Mouse (Mus musculus): ENCODE data around the gene Gja4. TPM values are rescaled to one million over a fixed set of nuclear protein-coding genes. Genes with fewer than 3 reads are reported as not detected.
A peak's percentile ranks its signal among the peaks of the same experiment; 100 is the strongest.

The Gja4 gene
- polyA plus RNA-seq, 1 experiment: 9.9 TPM

DNA sequence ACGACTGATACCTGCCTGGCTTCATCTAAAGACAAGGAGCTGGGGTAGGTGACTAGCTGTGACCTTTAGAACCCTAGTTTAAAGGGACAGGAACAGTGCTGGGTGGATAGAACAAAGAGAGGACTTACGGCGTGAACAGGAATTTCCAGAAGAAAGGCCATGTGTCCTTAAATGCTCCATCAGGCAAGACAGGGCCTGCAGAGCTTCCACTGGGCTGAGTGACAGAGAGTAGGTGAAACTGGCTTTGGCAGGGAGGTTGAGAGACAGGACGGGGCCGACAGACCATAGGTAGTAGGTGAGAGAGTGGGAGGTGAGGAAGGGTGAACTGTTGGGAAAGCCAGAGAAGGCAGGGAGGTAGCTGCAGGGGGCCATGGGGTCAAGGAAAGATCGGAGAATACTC lies 27.5 kb upstream of the Gja4 start:
- TF ChIP-seq CTCF (IDR thresholded peaks at IDR 0.05; ENCODE audit: extremely low read depth, insufficient read depth, low read length): no peak
- TF ChIP-seq POLR2A (IDR thresholded peaks at IDR 0.05; ENCODE audit: extremely low read depth, insufficient read depth, low read length): no peak
- Histone ChIP-seq H3K27ac (ENCODE audit: insufficient read depth, low read length) (no peak overlapping the region), H3K4me1 (ENCODE audit: control insufficient read depth, insufficient read depth, low read length) (no peaks in the 10 kb centered on the region), H3K4me3 (ENCODE audit: insufficient read depth, low read length) (no peak overlapping the region)

DNA sequence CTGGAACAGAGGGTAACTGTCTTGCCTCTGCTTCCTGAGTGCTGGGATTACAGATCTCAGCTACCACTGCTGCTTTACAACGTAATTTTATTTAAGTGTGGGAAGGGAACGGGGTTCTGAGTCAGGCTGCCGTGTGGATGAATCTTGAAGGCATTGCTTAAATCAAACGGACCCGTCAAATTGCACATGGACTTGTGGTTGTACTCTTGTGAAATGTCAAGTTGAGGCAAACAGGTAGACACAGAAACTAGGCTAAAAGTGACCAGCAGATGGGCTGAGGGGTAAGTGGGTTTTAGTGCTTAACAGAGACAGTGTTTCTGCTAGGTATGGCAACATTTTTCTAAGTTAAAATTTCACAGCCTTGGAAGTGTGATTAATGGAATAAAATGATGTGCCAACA lies 23.8 kb upstream of the Gja4 start:
- Histone ChIP-seq H3K27ac (ENCODE audit: insufficient read depth, low read length) (no peak overlapping the region), H3K4me3 (ENCODE audit: insufficient read depth, low read length) (no peak overlapping the region), H3K4me1 (ENCODE audit: control insufficient read depth, insufficient read depth, low read length) (no peaks in the 10 kb centered on the region)
- TF ChIP-seq CTCF (IDR thresholded peaks at IDR 0.05; ENCODE audit: extremely low read depth, insufficient read depth, low read length) (no peak), POLR2A (IDR thresholded peaks at IDR 0.05; ENCODE audit: extremely low read depth, insufficient read depth, low read length) (no peak)

DNA sequence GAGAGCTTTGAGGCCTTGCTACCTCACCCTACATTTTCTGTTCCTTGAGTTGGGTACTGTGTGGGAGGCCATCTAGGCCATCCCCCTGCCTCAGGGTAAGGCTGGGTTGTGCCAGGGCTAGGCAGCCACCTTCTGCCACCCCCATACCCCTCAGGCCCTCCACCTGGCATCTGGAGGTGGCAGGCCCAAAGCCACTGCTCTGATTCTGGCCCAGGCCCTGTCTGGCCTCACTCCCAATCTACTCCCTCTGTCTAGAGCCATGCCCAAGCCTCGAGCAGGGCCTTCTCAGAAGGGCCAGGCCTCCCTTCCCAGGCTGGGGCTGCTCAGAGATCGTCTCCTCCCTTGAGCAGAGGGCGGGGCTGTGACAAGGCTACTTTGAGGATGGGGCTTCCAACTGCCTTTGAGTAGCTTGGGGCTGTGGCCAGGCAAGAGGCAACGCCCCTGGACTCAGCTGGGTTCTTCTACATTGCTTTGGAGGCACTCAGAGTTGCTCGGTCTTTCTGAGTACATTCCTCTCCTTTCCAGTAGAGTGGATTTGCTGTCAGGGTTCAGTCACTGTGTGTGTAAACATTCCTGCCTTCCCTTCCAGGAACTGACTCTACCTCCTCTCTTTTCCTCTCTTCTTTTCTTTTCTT lies 21.1 kb upstream of the Gja4 start:
- no peak overlapping the region for H3K4me3 ChIP-seq (ENCODE audit: insufficient read depth, low read length)
- H3K4me1 ChIP-seq (ENCODE audit: control insufficient read depth, insufficient read depth, low read length): no peaks in the 10 kb centered on the region
- H3K27ac ChIP-seq (ENCODE audit: insufficient read depth, low read length): no peak overlapping the region
- no peak for TF ChIP-seq CTCF (IDR thresholded peaks at IDR 0.05; ENCODE audit: extremely low read depth, insufficient read depth, low read length)
- TF ChIP-seq POLR2A (IDR thresholded peaks at IDR 0.05; ENCODE audit: extremely low read depth, insufficient read depth, low read length): no peak

DNA sequence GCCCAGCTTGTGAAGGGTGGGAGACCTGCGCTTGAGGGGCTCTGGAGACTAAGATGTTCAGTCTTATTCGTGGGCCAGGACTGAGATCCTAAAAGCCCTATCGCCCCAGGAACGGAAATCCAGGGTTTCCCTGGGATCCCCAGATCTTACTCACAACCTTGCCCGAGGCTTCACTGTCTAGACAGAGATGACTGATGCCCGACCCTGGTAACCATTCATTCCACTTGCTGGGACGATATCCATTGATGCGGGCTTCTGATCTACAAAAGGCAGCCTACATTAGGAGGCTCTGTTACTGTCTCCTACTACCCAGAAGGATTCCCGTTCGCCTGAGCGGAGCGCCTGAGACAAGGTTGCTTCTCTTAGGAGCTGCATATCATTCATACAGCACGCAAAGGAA lies 17.3 kb upstream of the Gja4 start:
- H3K4me3 ChIP-seq (ENCODE audit: insufficient read depth, low read length): no peak overlapping the region

DNA sequence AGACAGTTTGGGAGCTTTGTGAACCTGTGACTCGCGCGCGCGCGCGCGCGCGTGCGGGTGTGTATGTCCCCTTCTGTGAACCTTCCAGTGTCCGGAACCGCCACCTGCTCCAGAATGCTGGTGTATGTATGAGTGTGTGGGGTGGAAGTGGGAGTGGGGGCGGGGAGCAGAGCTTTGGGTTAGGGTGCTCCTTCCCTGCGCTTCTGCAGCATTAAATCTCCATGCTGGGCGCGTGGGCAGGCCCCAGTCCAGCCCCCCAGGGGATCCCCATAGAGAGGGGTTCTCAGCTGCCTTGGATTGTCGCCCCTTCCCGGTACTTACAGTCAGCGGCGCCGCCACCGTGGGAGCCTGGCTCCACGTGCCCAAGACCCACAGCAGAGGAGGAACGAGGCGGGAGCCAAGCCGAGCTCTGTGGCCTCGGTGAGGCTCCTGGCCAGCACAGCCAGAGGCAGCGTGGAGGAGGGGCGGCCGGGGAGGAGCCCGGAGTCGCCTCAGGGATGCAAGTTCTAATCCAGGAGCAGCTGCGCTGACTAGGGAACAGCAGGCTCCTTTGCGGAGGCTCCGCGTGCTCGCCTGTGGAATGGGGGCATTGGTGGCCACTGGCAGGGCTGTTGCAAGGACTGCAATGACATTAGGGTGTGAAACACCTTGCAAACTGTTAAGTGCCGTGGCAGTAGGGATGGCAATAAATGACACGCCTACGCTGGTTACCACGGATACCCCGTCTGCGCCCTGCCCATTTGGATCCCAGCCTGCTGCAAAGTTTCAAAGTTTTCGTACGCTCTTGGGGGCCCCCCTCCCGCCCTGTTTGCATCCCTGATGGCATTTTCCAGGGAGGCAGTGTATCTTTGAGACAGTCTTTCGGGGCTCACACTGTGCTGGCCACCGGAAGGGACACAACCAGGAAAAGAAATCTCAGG lies 16.6 kb upstream of the Gja4 start, which contains the start of gene Gjb3:
Gjb3 (minus strand) TSS at position 664 of the 920 bp plus-strand sequence.
- no peak within 1 kb of the TSS for H3K27ac ChIP-seq (ENCODE audit: insufficient read depth, low read length)
- H3K4me1 ChIP-seq (ENCODE audit: control insufficient read depth, insufficient read depth, low read length): no peaks in the 10 kb centered on the region
- peak within 1 kb of the TSS; percentile 12; the same call in 1 of the 2 replicates for H3K4me3 ChIP-seq (ENCODE audit: insufficient read depth, low read length)
- TF ChIP-seq POLR2A (IDR thresholded peaks at IDR 0.05; ENCODE audit: extremely low read depth, insufficient read depth, low read length) (no peak), CTCF (IDR thresholded peaks at IDR 0.05; ENCODE audit: extremely low read depth, insufficient read depth, low read length) (no peak)

More for the DNA sequence above, 17.3 kb upstream of the Gja4 start:
- no peak overlapping the region for H3K27ac ChIP-seq (ENCODE audit: insufficient read depth, low read length)
- H3K4me1 ChIP-seq (ENCODE audit: control insufficient read depth, insufficient read depth, low read length): no peaks in the 10 kb centered on the region
- TF ChIP-seq POLR2A (IDR thresholded peaks at IDR 0.05; ENCODE audit: extremely low read depth, insufficient read depth, low read length) (no peak), CTCF (IDR thresholded peaks at IDR 0.05; ENCODE audit: extremely low read depth, insufficient read depth, low read length) (no peak)

DNA sequence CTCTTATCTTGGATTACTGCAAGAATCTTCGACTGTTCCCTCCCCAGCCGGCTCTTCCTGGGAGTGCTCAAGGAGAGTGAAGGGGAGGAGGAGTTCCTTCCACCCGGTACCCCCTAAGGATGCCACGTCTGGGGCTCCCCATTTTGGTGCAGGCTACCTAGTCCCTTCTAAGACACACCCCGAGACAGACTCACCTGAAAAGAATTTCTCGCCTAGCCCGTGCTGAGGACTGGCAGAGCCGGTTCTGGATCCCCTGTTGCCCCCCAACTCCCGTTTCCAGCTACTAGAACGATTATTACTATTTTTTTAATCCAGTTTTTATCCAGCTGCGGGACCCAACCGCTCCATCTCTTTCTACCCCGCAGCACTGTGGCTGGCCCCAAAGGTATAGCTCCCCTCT lies 15.9 kb upstream of the Gja4 start:
- no peak overlapping the region for H3K27ac ChIP-seq (ENCODE audit: insufficient read depth, low read length)
- TF ChIP-seq CTCF (IDR thresholded peaks at IDR 0.05; ENCODE audit: extremely low read depth, insufficient read depth, low read length): no peak
- no peak for TF ChIP-seq POLR2A (IDR thresholded peaks at IDR 0.05; ENCODE audit: extremely low read depth, insufficient read depth, low read length)
- H3K4me3 ChIP-seq (ENCODE audit: insufficient read depth, low read length): no peak overlapping the region
- no peaks in the 10 kb centered on the region for H3K4me1 ChIP-seq (ENCODE audit: control insufficient read depth, insufficient read depth, low read length)

DNA sequence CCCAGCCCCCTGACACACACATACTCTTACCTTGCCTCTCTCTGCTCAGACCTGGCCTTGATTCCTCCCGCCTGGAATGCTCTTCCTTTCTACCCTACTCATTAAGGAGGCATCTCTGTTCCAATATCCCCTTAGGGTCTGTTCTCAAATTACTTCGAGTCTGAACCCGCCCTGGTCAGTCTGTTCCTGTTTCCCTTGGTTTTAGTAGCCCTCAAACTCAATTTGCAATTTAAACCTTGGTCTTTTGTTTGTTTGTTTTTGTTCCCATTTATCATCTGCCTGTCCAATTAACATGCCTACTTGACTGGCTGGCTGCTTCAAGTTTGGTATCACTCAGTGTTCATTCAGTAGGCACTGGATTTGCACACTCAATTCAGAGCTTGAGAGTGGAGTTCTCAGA lies 15.2 kb upstream of the Gja4 start:
- Histone ChIP-seq H3K4me3 (ENCODE audit: insufficient read depth, low read length) (no peak overlapping the region), H3K4me1 (ENCODE audit: control insufficient read depth, insufficient read depth, low read length) (no peaks in the 10 kb centered on the region), H3K27ac (ENCODE audit: insufficient read depth, low read length) (no peak overlapping the region)
- TF ChIP-seq POLR2A (IDR thresholded peaks at IDR 0.05; ENCODE audit: extremely low read depth, insufficient read depth, low read length): no peak
- TF ChIP-seq CTCF (IDR thresholded peaks at IDR 0.05; ENCODE audit: extremely low read depth, insufficient read depth, low read length): no peak

DNA sequence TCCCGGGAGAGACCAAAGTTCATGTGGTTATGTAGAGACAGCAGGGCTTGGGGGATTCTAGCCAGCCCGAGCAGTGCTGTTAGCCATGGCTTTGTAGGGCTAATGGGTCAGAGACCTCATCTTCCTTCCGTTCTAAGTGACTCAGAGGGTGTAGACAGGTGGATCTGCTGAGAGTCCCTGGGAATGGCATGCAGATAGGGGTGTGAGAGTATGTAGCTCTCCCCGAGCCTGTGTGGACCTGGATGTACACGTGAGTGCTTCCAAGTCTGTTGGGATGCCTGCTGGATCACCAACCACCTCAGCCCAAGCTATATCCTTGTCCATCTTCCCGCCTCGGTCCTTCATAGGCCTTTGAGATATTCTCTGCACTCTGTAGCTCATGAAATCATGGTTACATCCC lies 14.5 kb upstream of the Gja4 start:
- Histone ChIP-seq H3K4me1 (ENCODE audit: control insufficient read depth, insufficient read depth, low read length) (no peaks in the 10 kb centered on the region), H3K27ac (ENCODE audit: insufficient read depth, low read length) (no peak overlapping the region), H3K4me3 (ENCODE audit: insufficient read depth, low read length) (no peak overlapping the region)
- no peak for TF ChIP-seq CTCF (IDR thresholded peaks at IDR 0.05; ENCODE audit: extremely low read depth, insufficient read depth, low read length)
- no peak for TF ChIP-seq POLR2A (IDR thresholded peaks at IDR 0.05; ENCODE audit: extremely low read depth, insufficient read depth, low read length)

DNA sequence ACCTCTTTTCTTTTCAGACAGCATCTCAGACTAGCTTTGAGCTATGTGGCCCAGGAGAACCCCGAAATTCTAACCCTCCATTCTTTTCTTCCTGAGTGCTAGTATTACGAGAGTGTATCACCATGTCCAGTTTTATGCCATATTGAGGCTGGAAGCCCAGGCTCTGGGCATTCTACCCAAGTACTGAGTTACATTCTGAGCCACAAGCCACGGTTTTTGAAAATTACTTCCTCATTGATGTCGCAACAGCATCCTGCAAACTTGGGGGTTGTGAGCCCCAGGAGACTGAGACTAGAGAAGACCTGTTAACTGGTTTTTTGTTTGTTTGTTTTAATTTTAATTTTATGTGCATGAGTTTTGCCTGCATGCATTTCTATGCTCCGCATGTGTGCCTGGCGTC lies 13.9 kb upstream of the Gja4 start:
- H3K4me1 ChIP-seq (ENCODE audit: control insufficient read depth, insufficient read depth, low read length): no peaks in the 10 kb centered on the region
- H3K4me3 ChIP-seq (ENCODE audit: insufficient read depth, low read length): no peak overlapping the region
- H3K27ac ChIP-seq (ENCODE audit: insufficient read depth, low read length): no peak overlapping the region
- TF ChIP-seq POLR2A (IDR thresholded peaks at IDR 0.05; ENCODE audit: extremely low read depth, insufficient read depth, low read length) (no peak), CTCF (IDR thresholded peaks at IDR 0.05; ENCODE audit: extremely low read depth, insufficient read depth, low read length) (no peak)

DNA sequence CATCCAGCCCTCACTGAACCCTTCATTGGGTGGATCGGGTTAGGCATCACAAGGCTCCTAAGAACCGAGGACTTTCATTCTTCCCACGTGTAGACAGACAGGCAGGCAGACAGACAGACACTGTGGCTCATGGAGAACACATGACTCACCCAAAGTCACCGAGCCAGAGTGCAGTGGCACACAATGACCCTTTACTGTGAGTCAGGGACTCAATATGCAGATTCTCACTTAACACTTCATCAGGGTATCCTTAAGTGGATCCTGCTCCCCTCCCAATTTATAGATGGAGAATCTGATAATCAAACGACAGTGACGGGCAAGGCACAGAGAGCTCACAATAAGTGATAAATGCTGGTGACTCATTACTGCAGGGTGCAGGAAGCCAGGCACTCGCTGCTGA lies 13.4 kb upstream of the Gja4 start:
- Histone ChIP-seq H3K4me1 (ENCODE audit: control insufficient read depth, insufficient read depth, low read length) (no peaks in the 10 kb centered on the region), H3K27ac (ENCODE audit: insufficient read depth, low read length) (no peak overlapping the region), H3K4me3 (ENCODE audit: insufficient read depth, low read length) (no peak overlapping the region)
- TF ChIP-seq CTCF (IDR thresholded peaks at IDR 0.05; ENCODE audit: extremely low read depth, insufficient read depth, low read length): no peak
- no peak for TF ChIP-seq POLR2A (IDR thresholded peaks at IDR 0.05; ENCODE audit: extremely low read depth, insufficient read depth, low read length)
